Mouse (Mus musculus) limb, embryonic 12.5 days (tissue): ENCODE data around the gene Vmn2r82. TPM values are rescaled to one million over a fixed set of nuclear protein-coding genes. Genes with fewer than 3 reads are reported as not detected.
"Not testable (repeated sequence)": the region's sequence is repeated elsewhere in the genome, so short reads cannot be mapped to it uniquely, and the experiment has no call there.

ENCODE experiments used
- ATAC-seq: fragments of 200-750 bp; cut with Nextera tagmentation; 2 replicates; pipeline ENCODE4 v1.8.0; 2017; ENCODE audit warnings: low read depth, moderate TSS enrichment; ENCODE audit not compliant: insufficient number of reproducible peaks, insufficient read depth, low FRiP score, low TSS enrichment
- H3K27ac ChIP-seq: fragments of 300-500 bp; sonication (generic); 2 replicates; pipeline ENCODE4 v1.5.1; 2016; ENCODE audit warnings: mild to moderate bottlenecking, moderate library complexity
- H3K27me3 ChIP-seq: fragments of 300-500 bp; sonication (generic); 2 replicates; pipeline ENCODE4 v1.6.1; 2016; ENCODE audit warnings: mild to moderate bottlenecking, moderate library complexity
- H3K36me3 ChIP-seq: fragments of 300-500 bp; sonication (generic); 2 replicates; pipeline ENCODE4 v1.6.1; 2016; ENCODE audit warnings: mild to moderate bottlenecking, moderate library complexity
- H3K4me1 ChIP-seq: fragments of 300-500 bp; sonication (generic); replicated peaks from 2 replicates; pipeline ENCODE4 v1.6.1; 2016
- H3K4me2 ChIP-seq: fragments of 300-500 bp; sonication (generic); 2 replicates; pipeline ENCODE4 v1.6.1; 2016; ENCODE audit warnings: mild to moderate bottlenecking, moderate library complexity
- H3K4me3 ChIP-seq: fragments of 300-500 bp; sonication (generic); replicated peaks from 2 replicates; pipeline ENCODE4 v1.5.1; 2016; ENCODE audit warnings: mild to moderate bottlenecking
- H3K9ac ChIP-seq: fragments of 300-500 bp; sonication (generic); replicated peaks from 2 replicates; pipeline ENCODE4 v1.6.1; 2016; ENCODE audit warnings: mild to moderate bottlenecking, moderate library complexity
- H3K9me3 ChIP-seq: fragments of 300-500 bp; sonication (generic); 2 replicates; pipeline ENCODE4 v1.6.1; 2016; ENCODE audit warnings: mild to moderate bottlenecking, moderate library complexity
- WGBS: fragments of 180-500 bp; shearing (Covaris S2); methylation state at CpG from one replicate; pipeline ENCODE4 v1.1.7; 2016; 5-methylcytosine and 5-hydroxymethylcytosine counted together
- polyA plus RNA-seq: library from polyadenylated mRNA; unstranded; fragments of >200 nt; fragmentation: Nextera tagmentation; extraction: Ambion mirVana; gene quantifications from 2 replicates; pipeline ENCODE4 v1.2.1, GENCODE M21; 2016

The Vmn2r82 gene
- not detected in 2 replicates for polyA plus RNA-seq

GRCm38 (mm10) chr10:79356220-79356619 is at the start of gene Vmn2r82:
Gene Vmn2r82 (plus strand): TSS chr10:79356520.
- not testable (repeated sequence) for ATAC-seq, H3K4me2 ChIP-seq, H3K9me3 ChIP-seq, H3K36me3 ChIP-seq, H3K27me3 ChIP-seq, H3K27ac ChIP-seq, H3K4me3 ChIP-seq, H3K4me1 ChIP-seq, H3K9ac ChIP-seq
- WGBS, result 83% methylated on average over 4 of the region's 4 CpGs

GRCm38 (mm10) chr10:79322033-79322736 is 34.1 kb upstream of the Vmn2r82 start:
- not testable (repeated sequence) for H3K27me3 ChIP-seq, H3K4me1 ChIP-seq, H3K36me3 ChIP-seq, H3K9ac ChIP-seq, H3K9me3 ChIP-seq, ATAC-seq
- H3K27ac ChIP-seq, result 0 out of 2 replicates have a peak overlapping the region, but pooled peaks have one; percentile 25
- H3K4me3 ChIP-seq, result peak overlapping the region; percentile 34
- H3K4me2 ChIP-seq, result peak overlapping the region; percentile 39
- 6% methylated on average over 16 of the region's 16 CpGs for WGBS

DNA sequence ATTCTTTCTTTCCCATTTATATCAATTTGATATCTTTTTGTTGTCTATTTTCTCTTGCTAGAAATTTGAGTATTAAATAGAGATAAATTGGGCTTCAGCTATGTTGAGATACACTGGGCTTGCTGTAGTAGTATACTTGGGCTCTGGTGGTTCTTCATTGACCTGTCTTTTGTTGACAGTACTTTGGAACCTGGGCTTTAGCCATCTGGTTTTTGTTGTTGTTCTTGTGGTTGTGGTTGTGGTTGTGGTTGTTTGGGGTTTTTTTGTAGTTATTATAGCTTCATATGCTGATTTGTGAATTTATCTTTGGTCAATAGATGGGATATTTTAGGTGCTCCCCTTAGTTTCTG is 33.6 kb upstream of the Vmn2r82 start:
- Histone ChIP-seq H3K4me1 (no peaks in the 10 kb centered on the region), H3K36me3 (no peaks in the 10 kb centered on the region), H3K9me3 (no peaks in the 10 kb centered on the region), H3K4me3 (no peak overlapping the region), H3K27me3 (no peaks in the 10 kb centered on the region), H3K9ac (no peak overlapping the region), H3K4me2 (no peak overlapping the region), H3K27ac (no peak overlapping the region)
- ATAC-seq, result no peak

- 85% methylated on average over 8 of the region's 8 CpGs for WGBS
- not testable (repeated sequence) for ATAC-seq, H3K9me3 ChIP-seq, H3K36me3 ChIP-seq, H3K9ac ChIP-seq, H3K27ac ChIP-seq, H3K27me3 ChIP-seq, H3K4me3 ChIP-seq, H3K4me1 ChIP-seq, H3K4me2 ChIP-seq
These were observed 43.8 kb downstream of the Vmn2r82 start for GRCm38 (mm10) chr10:79399946-79400700.

DNA sequence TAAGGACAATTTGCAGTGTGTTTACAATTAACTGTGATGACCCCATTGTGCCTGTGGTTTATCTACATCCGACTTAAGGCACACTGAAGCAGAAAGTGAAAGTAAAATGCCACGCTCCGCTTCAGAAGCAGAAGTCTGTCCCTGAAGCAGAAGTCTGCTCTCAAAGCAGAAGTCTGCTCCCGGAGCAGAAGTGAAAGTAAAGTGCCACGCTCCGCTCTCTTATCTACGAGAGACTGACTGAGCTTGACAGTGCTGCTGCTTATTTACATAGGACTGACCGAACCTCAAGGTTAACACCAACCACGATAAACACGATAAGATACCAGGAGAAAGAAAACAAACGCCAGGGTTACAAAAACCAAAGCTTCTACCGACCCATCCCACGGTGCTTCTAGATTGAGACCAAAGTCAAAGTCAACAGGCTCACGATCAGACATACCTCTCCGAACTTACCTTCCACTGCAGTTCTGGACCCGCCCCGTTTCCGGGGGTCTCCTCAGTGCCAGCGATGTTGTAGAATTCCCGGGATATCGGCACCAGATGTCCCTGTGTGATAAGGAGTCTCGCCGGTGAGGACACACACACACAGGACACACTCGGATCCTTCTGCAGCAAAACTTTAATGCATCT is 60.9 kb downstream of the Vmn2r82 start:
- WGBS, result 94% methylated on average over 24 of the region's 24 CpGs
- peaks cover 6% of the 10 kb centered on the region; the same call in 1 of the 2 replicates for H3K9me3 ChIP-seq
- no peak overlapping the region for H3K27ac ChIP-seq
- no peak overlapping the region for H3K4me2 ChIP-seq
- no peaks in the 10 kb centered on the region for H3K27me3 ChIP-seq
- no peaks in the 10 kb centered on the region for H3K4me1 ChIP-seq
- no peak overlapping the region for H3K4me3 ChIP-seq
- no peak for ATAC-seq
- no peak overlapping the region for H3K9ac ChIP-seq
- H3K36me3 ChIP-seq, result no peaks in the 10 kb centered on the region

GRCm38 (mm10) chr10:79417772-79418170 is 61.5 kb downstream of the Vmn2r82 start:
- WGBS, result 86% methylated on average over 6 of the region's 6 CpGs
- not testable (repeated sequence) for H3K4me1 ChIP-seq, H3K4me3 ChIP-seq, H3K4me2 ChIP-seq, H3K27ac ChIP-seq, H3K36me3 ChIP-seq, ATAC-seq, H3K9me3 ChIP-seq, H3K9ac ChIP-seq, H3K27me3 ChIP-seq

GRCm38 (mm10) chr10:79435141-79435820 is 79.0 kb downstream of the Vmn2r82 start:
- not testable (repeated sequence) for ATAC-seq, H3K27me3 ChIP-seq, H3K4me3 ChIP-seq, H3K9ac ChIP-seq, H3K9me3 ChIP-seq, H3K4me2 ChIP-seq, H3K36me3 ChIP-seq, H3K27ac ChIP-seq, H3K4me1 ChIP-seq
- WGBS, result 86% methylated on average over 23 of the region's 23 CpGs

Other genes with a start within 250 kb of the Vmn2r82 start
- not detected in 2 replicates for gene Vmn2r80, start 207.8 kb upstream of the Vmn2r82 start, polyA plus RNA-seq
- not detected in 2 replicates for gene Vmn2r81, start 108.8 kb upstream of the Vmn2r82 start, polyA plus RNA-seq
- gene Vmn2r83, start 112.2 kb downstream of the Vmn2r82 start, polyA plus RNA-seq, result not detected in 2 replicates
- gene Plpp2, start 177.3 kb downstream of the Vmn2r82 start, polyA plus RNA-seq, result 20.4 and 21.2 TPM in 2 replicates
- gene Mier2, start 198.7 kb downstream of the Vmn2r82 start, polyA plus RNA-seq, result 74.8 and 78.1 TPM in 2 replicates
- gene Theg, start 230.8 kb downstream of the Vmn2r82 start, polyA plus RNA-seq, result not detected in 2 replicates